Mouse (Mus musculus): ENCODE measurements around the gene Gpx1.
A peak's percentile ranks its signal among the peaks of the same experiment; 100 is the strongest.

Gpx1 gene

DNA sequence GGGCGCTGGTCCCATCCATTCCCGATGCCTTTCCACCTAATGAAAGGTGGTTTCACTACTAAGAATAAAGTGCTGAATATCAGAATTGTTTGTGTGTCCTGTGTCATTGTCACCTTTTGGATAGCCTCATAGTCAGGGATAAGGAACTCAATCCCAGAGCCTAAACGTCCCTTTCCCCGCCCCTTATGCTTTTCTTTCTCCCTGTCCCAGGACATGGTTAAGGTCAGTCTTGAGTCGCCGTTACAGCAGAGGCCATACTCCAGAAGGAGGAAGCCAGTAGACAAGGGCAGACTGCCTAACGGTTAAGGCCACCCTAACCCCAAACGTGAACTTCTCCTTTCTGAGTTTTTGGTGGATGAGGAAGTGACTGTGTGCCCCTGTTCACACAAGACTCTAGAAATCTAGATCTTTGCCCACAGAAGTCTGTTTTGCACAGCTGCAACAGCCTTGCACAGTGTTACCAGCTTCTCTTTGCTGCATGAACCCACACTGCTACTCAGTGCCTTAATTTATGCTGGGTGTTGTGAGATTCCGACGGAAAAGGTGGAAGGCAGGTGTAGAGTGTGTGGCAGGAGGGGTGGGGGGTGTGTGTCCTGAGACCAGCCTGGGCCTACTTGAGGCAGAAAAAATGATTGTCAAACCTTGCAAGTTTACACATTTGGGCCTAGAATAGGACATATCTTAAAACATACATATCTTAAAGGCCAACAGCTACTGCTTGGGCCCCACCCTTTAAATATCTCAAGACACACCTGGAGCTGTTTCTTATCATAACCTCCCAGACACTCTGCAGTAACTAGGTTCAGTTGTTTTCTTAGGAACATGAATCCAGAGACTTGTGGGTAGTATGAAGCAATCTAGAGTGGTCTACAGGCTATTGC is 1.8 kb downstream of the Gpx1 start:
- peak; percentile 46 to 48 for DNase-seq

DNA sequence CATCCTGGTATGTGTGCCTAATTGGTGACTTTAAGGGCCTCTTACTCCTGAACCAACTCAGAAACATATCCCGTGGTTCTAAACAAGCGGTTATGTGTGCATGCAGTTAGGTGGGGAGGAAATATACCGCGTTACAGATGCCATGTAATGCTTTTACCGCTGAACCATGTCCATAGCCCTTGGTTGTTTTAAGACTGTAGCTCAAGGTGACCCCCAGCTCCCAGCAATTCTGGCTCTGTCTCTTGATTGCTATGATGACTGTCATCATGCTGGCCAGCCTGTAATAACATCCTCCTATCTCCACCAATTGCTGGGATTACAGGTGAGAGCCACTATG is 2.4 kb downstream of the Gpx1 start:
- no peak for DNase-seq

- peak; percentile 12 to 23 for DNase-seq
Observed at GRCm38 (mm10) chr9:108341801-108342200, 3.1 kb downstream of the Gpx1 start.

DNA sequence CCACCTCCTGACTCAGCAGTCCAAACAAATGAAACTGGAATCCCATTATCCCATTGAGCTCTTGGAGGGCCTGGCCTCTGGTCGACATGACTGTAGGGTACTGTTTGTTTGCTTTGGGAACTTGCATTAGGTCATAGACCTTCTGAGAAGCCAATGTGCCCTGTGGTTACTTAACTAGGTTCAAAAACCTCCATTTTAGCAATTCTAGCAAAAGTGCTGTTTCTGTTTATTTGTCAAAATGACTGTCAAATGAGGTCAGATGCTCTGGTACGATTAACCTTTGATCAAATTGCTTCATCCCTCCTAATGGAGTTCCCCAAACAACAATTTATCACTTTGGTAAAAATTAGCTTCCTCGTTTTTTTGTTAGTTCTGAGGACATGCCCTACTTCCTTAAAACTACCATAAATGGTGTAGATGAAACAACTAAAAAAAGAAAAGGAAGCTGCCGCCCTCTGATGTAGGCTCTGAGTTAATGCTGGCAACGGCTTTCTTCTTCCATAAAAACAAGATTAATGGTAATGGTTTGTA is 3.7 kb downstream of the Gpx1 start:
- peak; percentile 20 to 45 for DNase-seq

- DNase-seq = no peak
Observed at GRCm38 (mm10) chr9:108343331-108343730, 4.6 kb downstream of the Gpx1 start.

DNA sequence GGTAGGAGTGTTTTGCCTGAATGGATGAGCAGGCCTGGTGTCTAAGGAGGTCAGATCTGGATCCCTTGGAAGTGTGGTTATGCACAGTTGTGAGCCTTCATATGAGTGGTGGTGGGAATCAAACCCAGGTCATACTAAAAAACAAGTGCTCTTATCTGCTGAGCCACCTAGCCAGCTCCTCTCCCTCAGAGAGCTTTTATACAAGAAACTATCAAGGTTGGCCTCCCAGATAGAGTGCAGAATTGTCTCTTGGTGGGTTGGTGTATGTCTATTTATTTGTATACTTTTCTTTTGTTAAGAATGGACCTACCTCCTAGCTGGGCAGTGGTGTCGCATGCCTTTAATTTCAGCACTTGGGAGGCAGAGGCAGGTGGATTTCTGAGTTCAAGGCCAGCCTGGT is 5.1 kb downstream of the Gpx1 start:
- no peak for DNase-seq

- no peak for DNase-seq
Observed at GRCm38 (mm10) chr9:108344471-108344870, 5.8 kb downstream of the Gpx1 start.

GRCm38 (mm10) chr9:108347024-108347423 is 8.3 kb downstream of the Gpx1 start:
- no peak for DNase-seq

DNA sequence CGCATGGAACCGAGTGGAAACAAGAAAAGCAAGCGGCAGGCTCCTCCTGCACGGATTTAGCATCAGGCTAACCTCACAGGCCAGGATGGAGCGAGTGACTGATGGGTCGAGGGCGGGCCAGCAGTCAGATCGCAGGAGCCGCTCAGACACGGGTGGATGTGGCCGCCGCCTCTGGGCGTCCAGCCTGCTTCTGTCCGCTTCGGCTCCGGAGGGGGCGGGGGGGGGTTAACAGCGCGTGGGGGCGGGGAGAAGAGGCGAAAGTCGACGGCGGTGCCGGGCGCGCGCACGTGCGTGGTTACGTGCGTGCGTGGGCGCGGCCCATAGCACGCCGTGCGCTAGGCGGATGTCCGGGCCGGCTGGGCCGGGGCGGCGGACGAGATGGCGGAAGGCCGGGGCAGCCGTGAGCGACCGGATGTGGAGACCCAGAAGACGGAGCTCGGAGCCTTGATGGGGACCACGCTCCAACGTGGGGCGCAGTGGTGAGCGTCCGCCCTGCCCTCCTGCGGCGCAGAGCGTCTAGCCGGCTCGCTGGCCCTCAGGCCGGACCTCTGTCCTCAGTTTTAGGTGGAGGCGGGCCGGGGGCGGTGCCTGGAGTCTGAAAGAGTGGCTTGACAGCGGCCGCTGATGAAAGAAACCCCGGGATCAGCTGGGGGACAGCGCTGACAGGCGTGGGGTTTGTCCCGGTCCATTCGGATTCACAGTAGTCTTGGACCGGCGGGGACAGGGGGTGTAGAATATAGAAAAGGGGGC is 9.0 kb downstream of the Gpx1 start, which contains the start of gene Usp4:
Gene Usp4 (plus strand): TSS at position 314 of the 750 bp plus-strand sequence.
- DNase-seq = peak; percentile 87 to 90

GRCm38 (mm10) chr9:108348290-108348680 is 9.6 kb downstream of the Gpx1 start:
- DNase-seq = no peak

- no peak for DNase-seq
Observed at GRCm38 (mm10) chr9:108349727-108350126, 11.0 kb downstream of the Gpx1 start.

DNA sequence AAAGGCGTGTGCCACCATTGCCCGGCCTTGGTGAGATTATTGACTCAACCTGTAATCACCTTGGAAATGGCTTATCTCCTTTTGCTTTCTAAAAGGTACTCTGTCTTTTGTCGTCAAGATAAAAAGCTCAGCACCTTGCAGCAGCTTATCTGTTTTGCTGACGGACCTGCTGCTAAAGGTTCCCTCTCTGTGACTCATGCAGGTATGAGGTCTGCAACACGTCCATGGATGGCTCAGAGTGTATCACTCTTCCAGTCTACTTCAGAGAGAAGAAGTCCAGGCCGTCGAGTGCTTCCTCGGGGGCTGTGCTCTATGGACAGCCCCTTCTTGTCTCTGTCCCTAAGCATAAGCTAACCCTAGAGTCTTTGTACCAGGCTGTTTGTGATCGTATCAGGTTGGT is 39.5 kb downstream of the Gpx1 start:
- DNase-seq = no peak

DNA sequence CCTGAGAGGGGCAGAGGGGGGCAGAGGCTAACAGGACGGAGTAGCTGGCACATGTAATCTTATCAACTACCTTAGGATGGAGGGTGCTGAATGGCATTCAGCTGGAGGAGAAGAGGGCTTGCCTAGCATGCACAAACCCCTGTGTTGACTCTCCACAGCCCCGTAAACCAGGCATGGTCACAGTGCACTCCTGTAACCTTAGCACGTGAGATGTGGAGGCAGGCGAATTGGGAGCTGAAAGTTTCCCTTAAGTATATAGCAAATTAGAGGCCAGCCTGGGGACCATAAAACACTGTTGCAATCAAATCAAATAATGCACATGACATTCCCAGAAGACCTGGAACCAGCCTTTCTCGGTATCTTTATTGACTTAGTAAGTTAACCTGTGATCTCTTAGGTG is 40.0 kb downstream of the Gpx1 start:
- DNase-seq = no peak

DNA sequence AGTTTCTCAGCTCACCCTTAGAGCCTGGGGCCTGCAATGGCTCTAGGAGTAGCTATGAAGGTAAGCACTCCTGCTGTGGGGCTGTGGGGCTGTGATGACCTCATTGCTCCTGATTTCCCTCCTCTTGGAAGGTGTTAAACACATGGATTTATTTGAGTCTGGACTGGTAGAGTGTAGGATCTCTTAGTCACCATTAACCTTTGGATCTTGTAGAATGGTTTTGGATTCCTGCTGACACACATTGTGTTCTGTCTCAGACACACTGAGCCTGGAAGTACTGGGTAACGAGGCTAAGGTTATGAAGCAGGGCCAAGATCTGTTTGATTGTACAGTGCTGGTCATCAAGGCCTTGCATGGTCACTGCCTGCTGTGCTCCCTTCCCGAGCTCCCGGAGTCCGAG is 40.6 kb downstream of the Gpx1 start:
- no peak for DNase-seq

GRCm38 (mm10) chr9:108381382-108381781 is 42.7 kb downstream of the Gpx1 start:
- DNase-seq = peak; percentile 53 to 65

GRCm38 (mm10) chr9:108385006-108385405 is 46.3 kb downstream of the Gpx1 start:
- peak in 1 of 2 experiments; percentile 16 for DNase-seq

DNA sequence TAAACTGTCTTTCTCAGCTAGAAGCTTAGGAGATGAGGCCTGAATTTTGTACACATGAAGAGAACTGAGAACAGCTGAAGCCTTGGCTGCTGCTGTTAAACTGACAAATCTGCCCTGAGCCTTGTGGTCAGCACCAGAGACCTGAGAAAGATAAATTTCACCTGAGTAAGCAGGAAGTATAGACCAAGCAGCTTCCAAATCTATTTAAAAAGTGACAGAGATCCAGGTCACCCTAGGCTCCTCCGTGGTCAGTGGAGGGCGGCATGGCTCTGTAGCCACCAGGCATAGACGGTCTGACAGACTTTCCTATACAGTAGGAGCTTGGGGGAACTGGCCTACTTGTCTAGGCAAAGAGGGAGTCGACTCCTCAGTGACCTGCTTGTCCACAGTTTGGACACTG is 48.1 kb downstream of the Gpx1 start:
- no peak for DNase-seq

GRCm38 (mm10) chr9:108388601-108389000 is 49.9 kb downstream of the Gpx1 start:
- DNase-seq = no peak

DNA sequence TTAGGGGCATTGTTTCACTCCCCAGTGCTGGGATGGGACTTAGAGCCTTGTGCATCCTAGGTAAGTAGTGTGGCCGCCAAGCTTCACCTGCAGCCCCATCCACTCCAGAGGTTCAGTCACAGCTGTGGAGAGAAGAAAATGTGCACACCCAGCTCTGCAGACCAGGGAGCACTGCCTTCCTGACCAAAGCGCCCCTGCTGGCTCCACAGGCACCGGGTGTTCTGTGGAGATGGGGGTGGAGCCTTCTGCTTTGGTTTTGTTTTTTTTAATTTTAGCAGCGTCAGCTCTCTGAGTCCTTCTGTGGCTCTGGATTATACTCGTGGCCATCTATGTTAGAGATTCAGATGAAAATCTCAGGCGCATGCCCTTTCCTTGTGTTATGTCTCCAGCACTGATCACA is 50.5 kb downstream of the Gpx1 start:
- no peak for DNase-seq

Data from lung, adult 18-20 months (tissue).